Mouse (Mus musculus) liver, embryonic 14.5 days (tissue): ENCODE data around the gene Cox8a.

Source experiments
- CTCF ChIP-seq: IDR thresholded peaks from 2 replicates; pipeline ENCODE4 v1.5.1; 2016; ENCODE audit warnings: antibody characterized with exemption, low read depth, control low read depth
- EP300 ChIP-seq: IDR thresholded peaks from 2 replicates; pipeline ENCODE4 v1.6.1; 2016; ENCODE audit warnings: antibody characterized with exemption, low read depth

DNA sequence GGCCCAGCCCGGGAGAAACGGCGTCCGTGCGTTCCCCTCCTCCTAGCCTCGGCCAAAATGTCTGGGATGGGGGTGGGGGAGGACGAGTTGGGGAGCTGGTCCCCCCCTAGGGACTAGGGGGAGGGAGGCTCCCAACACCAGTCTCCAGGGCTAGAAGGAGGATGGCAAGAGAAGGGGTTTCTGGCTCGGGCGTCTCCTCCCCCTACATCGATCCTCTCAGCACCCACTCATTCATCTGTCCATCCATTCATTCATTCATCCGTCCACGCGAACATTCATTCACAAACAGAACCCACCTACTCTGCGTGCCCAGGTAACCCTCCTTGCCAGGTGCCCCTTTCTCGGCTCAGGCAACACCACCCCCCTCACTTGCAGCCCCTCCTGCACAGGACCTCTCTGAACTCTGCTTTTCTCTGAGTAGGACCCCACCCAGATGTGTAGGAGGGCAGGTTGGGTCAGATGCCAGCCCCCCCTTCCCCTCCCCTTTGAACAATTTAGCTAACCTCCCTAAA, 51.2 kb downstream of the Cox8a start:
- TF ChIP-seq CTCF (no peak), EP300 (no peak)
